Mouse (Mus musculus) midbrain, embryonic 12.5 days (tissue): ENCODE measurements at regions not wholly inside any gene's neighbourhood (a gene's known extent, or its start where the extent isn't known, plus 50 kb on each side); places are given as distances from the start of the nearest gene placed in this dataset.

Experiments
- ATAC-seq: fragments of 200-750 bp; cut with Nextera tagmentation; 2 replicates; pipeline ENCODE4 v1.8.0; 2017; ENCODE audit warnings: low read depth, moderate TSS enrichment, moderate library complexity; ENCODE audit not compliant: low FRiP score
- H3K27ac ChIP-seq: fragments of 300-500 bp; sonication (generic); replicated peaks from 2 replicates; pipeline ENCODE4 v1.5.1; 2016; ENCODE audit warnings: mild to moderate bottlenecking
- H3K27me3 ChIP-seq: fragments of 300-500 bp; sonication (generic); 2 replicates; pipeline ENCODE4 v1.6.1; 2016; ENCODE audit warnings: mild to moderate bottlenecking
- H3K36me3 ChIP-seq: fragments of 300-500 bp; sonication (generic); 2 replicates; pipeline ENCODE4 v1.6.1; 2016
- H3K4me1 ChIP-seq: fragments of 300-500 bp; sonication (generic); 2 replicates; pipeline ENCODE4 v1.6.1; 2016
- H3K4me2 ChIP-seq: fragments of 300-500 bp; sonication (generic); replicated peaks from 2 replicates; pipeline ENCODE4 v1.6.1; 2016; ENCODE audit warnings: mild to moderate bottlenecking, moderate library complexity
- H3K4me3 ChIP-seq: fragments of 300-500 bp; sonication (generic); 2 replicates; pipeline ENCODE4 v1.5.1; 2016; ENCODE audit warnings: mild to moderate bottlenecking
- H3K9ac ChIP-seq: fragments of 300-500 bp; sonication (generic); replicated peaks from 2 replicates; pipeline ENCODE4 v1.6.1; 2016; ENCODE audit warnings: mild to moderate bottlenecking, moderate library complexity
- H3K9me3 ChIP-seq: fragments of 300-500 bp; sonication (generic); 2 replicates; pipeline ENCODE4 v1.6.1; 2016; ENCODE audit warnings: mild to moderate bottlenecking
- whole genome bisulfite sequencing: fragments of 180-500 bp; shearing (Covaris S2); methylation state at CpG from one replicate; pipeline ENCODE4 v1.1.7; 2016; 5-methylcytosine and 5-hydroxymethylcytosine counted together

- Histone ChIP-seq H3K9ac (0 out of 2 replicates have a peak overlapping the region, but pooled peaks have one; percentile 28), H3K27me3 (peaks cover 65% of the 10 kb centered on the region), H3K27ac (peak overlapping the region; percentile 39), H3K4me2 (peak overlapping the region; percentile 38), H3K9me3 (peaks cover 3% of the 10 kb centered on the region; the same call in 1 of the 2 replicates), H3K4me1 (peaks cover 60% of the 10 kb centered on the region), H3K36me3 (no peaks in the 10 kb centered on the region), H3K4me3 (peak overlapping the region; percentile 13; the same call in 1 of the 2 replicates)
- ATAC-seq = no peak
- WGBS = 17% methylated on average over 17 of the region's 17 CpGs
These were observed 69.3 kb upstream of the Nkd1 start for GRCm38 (mm10) chr8:88451658-88452500.

DNA sequence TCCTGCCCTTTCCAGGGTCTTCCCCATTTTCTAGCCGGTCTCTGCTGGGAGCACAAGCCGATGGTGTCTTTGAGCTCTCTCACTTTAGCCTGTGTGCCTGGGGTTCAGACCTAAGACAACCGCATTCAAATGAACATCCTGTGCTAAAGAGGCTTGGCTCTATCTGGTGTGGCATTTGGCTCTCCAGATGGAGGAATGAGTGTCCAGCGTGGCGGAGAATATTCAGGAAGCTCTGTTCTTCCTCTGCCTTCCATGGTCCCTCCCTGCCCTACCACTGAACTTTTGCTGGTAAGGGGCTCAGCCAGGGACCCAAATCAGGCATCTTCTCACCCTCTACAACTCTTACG is 68.7 kb upstream of the Nkd1 start:
- H3K36me3 ChIP-seq = no peaks in the 10 kb centered on the region
- H3K4me1 ChIP-seq = peaks cover 55% of the 10 kb centered on the region
- no peak overlapping the region for H3K9ac ChIP-seq
- 71% methylated on average over 6 of the region's 6 CpGs for WGBS
- no peak for ATAC-seq
- no peak overlapping the region for H3K27ac ChIP-seq
- no peak overlapping the region for H3K4me2 ChIP-seq
- no peak overlapping the region for H3K4me3 ChIP-seq
- H3K9me3 ChIP-seq = peaks cover 6% of the 10 kb centered on the region; the same call in 1 of the 2 replicates
- H3K27me3 ChIP-seq = peaks cover 65% of the 10 kb centered on the region

DNA sequence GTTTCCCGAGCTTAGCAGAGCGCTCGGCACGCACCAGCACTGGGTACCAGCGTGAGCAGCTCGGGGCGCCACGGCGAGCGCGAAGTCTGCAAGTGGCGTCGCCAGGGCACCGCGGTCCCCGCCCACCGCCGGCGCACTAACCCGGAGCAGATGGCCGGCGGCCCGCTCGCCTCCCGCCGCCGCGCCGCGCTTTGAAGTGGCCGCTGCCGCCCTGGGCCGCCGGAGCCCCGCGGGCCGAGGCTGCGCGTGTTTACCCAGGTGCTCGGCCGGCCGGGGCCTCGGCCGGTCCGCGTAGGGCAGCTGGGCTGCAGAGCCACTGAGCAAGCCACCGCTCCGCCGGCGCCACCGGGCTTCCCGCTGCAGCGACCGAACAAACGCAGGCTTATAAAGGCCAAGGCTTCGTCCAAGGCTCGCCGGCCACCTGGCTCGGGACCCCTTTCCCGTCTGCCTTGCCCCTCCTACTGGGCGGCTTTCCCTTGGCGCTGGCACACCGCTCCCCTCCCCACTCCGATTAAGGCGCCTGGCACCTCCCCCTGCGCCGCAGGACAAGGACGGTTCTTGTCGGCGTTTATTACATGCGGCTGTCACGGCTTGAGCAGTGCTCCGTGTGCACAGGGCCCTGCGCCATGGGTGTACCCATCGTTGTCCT is 67.0 kb upstream of the Nkd1 start:
- peaks cover 6% of the 10 kb centered on the region; the same call in 1 of the 2 replicates for H3K9me3 ChIP-seq
- ATAC-seq = peak; percentile 82
- WGBS = under 1% methylated on average over 67 of the region's 75 CpGs
- H3K4me3 ChIP-seq = peak overlapping the region; percentile 57
- peaks cover 49% of the 10 kb centered on the region for H3K4me1 ChIP-seq
- H3K36me3 ChIP-seq = no peaks in the 10 kb centered on the region
- peak overlapping the region; percentile 65 for H3K9ac ChIP-seq
- H3K27me3 ChIP-seq = peaks cover 58% of the 10 kb centered on the region
- H3K27ac ChIP-seq = peak overlapping the region; percentile 89
- peak overlapping the region; percentile 91 for H3K4me2 ChIP-seq

DNA sequence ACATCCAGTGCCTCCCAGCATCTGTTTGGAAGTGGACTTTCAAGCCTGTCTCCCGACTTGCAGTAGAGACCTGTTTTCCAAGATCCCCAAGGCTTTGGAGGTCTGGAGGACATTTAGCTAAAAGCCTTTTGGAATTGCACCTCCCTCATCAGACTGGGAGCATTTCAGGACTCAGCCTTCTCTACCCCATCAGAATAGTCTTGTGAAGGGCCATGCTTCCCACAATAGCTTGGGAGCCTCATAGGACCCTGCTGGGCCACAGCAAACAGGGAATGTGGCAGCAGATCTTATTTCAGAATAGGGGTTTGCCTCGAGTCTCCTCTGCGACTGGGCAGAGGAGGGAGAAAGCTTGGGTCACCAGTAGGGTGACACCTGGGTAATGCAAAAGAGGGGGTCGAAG is 66.2 kb upstream of the Nkd1 start:
- H3K27me3 ChIP-seq = peaks cover 51% of the 10 kb centered on the region
- H3K27ac ChIP-seq = peak overlapping the region; percentile 89
- peak overlapping the region; percentile 65; the same call in 1 of the 2 replicates for H3K9ac ChIP-seq
- WGBS = 3% methylated on average over 4 of the region's 4 CpGs
- peaks cover 49% of the 10 kb centered on the region for H3K4me1 ChIP-seq
- no peaks in the 10 kb centered on the region for H3K36me3 ChIP-seq
- peak overlapping the region; percentile 57 for H3K4me3 ChIP-seq
- H3K9me3 ChIP-seq = peaks cover 9% of the 10 kb centered on the region; the same call in 1 of the 2 replicates
- no peak for ATAC-seq
- H3K4me2 ChIP-seq = peak overlapping the region; percentile 91

DNA sequence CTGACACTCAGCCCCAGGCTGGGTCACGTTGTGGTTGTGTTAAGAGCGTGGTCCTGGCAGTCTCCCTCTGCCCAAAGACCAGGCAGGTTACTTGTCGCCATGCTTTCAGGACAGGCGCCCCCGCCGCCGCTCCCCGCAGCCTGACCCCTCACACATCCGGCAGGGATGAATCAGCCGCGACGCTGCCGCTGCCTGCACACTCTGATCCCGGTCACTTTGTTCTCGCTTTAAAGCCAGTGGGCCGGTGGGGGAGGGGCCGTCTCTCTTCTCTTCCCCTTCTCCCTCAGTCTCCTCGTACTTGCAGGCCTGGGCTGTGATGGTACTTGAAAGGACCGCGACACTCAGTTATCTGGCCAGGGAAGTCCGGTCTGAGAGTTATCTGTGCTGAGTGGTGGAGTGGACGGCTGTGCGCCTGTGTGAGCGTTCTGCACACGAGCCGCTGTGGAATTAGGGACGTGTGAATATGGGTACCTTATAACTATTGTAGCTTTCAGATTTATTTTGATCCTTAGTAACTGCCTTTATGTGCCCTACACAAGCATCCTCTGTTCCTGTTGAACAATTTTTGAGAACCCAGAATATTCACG is 65.6 kb upstream of the Nkd1 start:
- Histone ChIP-seq H3K27ac (peak overlapping the region; percentile 89), H3K4me3 (peak overlapping the region; percentile 28), H3K27me3 (peaks cover 45% of the 10 kb centered on the region), H3K9me3 (peaks cover 15% of the 10 kb centered on the region; the same call in 1 of the 2 replicates), H3K9ac (peak overlapping the region; percentile 47), H3K4me2 (peak overlapping the region; percentile 91), H3K36me3 (no peaks in the 10 kb centered on the region), H3K4me1 (peaks cover 48% of the 10 kb centered on the region)
- peak; percentile 45 for ATAC-seq
- WGBS = 6% methylated on average over 28 of the region's 28 CpGs

DNA sequence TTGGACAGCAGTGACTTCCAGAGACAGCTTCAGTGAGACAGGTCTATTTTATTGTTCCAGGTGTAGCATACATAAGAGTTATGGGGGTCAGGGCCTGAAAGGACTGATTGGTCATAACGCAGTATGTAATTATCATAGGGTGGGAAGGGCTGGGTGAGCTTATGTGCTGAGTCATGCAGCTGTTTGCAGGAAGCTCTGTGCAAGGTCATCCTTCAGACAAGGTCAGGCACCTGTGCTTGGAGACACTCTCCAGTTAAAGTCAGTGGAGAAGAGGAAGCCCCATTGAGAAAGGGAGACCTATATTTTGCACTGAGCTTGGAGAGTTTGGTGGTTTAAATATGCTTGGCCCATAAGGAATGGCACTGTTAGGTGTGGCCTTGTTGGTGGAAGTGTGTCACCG is 62.0 kb upstream of the Nkd1 start:
- Histone ChIP-seq H3K4me2 (no peak overlapping the region), H3K9me3 (peaks cover 15% of the 10 kb centered on the region; the same call in 1 of the 2 replicates), H3K27me3 (peaks cover 18% of the 10 kb centered on the region), H3K36me3 (no peaks in the 10 kb centered on the region), H3K4me1 (peaks cover 18% of the 10 kb centered on the region), H3K9ac (no peak overlapping the region), H3K27ac (no peak overlapping the region), H3K4me3 (no peak overlapping the region)
- ATAC-seq = no peak
- WGBS = 85% methylated on average over 2 of the region's 2 CpGs

- 68% methylated on average over 3 of the region's 3 CpGs for WGBS
- no peak overlapping the region for H3K27ac ChIP-seq
- no peaks in the 10 kb centered on the region for H3K36me3 ChIP-seq
- H3K9me3 ChIP-seq = no peaks in the 10 kb centered on the region
- no peak overlapping the region for H3K9ac ChIP-seq
- peaks cover 20% of the 10 kb centered on the region; the same call in 1 of the 2 replicates for H3K27me3 ChIP-seq
- H3K4me3 ChIP-seq = no peak overlapping the region
- H3K4me1 ChIP-seq = peaks cover 5% of the 10 kb centered on the region
- ATAC-seq = no peak
- H3K4me2 ChIP-seq = no peak overlapping the region
These were observed 53.4 kb upstream of the Nkd1 start for GRCm38 (mm10) chr8:88467756-88468155.

DNA sequence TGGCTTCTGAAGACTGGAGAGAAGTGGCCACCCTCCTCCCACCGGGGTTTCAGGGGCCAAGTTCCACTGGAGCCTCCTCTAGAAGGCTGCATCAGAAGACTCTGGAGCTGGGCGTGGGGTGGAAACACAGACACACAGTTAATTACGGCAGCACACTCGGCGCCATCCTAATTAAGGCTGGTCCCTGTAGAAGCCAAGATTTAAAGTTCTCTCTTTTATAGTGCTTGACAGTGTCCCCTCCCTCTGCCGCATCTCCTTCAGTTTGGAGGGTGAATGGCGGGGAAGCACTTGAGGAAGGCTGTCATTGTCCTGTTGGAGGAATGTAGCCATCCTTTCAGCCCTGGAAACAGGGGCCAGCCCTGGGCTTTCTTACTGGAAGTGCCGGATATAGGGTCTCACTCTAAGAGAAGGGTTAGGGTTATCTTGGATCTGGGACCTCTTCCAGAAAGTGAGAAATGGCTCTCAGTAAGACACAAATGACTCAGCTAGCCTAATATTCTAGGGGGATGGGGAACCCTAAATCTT is 50.2 kb upstream of the Nkd1 start:
- H3K9ac ChIP-seq = no peak overlapping the region
- no peak overlapping the region for H3K4me3 ChIP-seq
- H3K4me1 ChIP-seq = peaks cover 5% of the 10 kb centered on the region; the same call in 1 of the 2 replicates
- no peak for ATAC-seq
- WGBS = 58% methylated on average over 8 of the region's 8 CpGs
- H3K27me3 ChIP-seq = 0 out of 2 replicates have a peak, but pooled peaks cover 6% of the 10 kb centered on the region
- H3K9me3 ChIP-seq = no peaks in the 10 kb centered on the region
- H3K36me3 ChIP-seq = no peaks in the 10 kb centered on the region
- no peak overlapping the region for H3K4me2 ChIP-seq
- H3K27ac ChIP-seq = no peak overlapping the region
